Mouse (Mus musculus) gastrocnemius, postnatal 10 days (tissue): Measurements from ENCODE around the gene Cd3g. TPM values are rescaled to one million over a fixed set of nuclear protein-coding genes. Genes with fewer than 3 reads are reported as not detected.
"Not testable (repeated sequence)": the region's sequence is repeated elsewhere in the genome, so short reads cannot be mapped to it uniquely, and the experiment has no call there.

ENCODE experiments used
- DNase-seq: peaks from one replicate; pipeline ENCODE4 v3.0.0; 2021; ENCODE audit warnings: mixed read lengths
- total RNA-seq, 2 experiments: library from RNA; stranded (reverse); gene quantifications; 2 replicates each; pipeline ENCODE4 v1.2.3; 2021

Gene Cd3g
- total RNA-seq, 2 experiments from 2014 or later, result not detected

DNA sequence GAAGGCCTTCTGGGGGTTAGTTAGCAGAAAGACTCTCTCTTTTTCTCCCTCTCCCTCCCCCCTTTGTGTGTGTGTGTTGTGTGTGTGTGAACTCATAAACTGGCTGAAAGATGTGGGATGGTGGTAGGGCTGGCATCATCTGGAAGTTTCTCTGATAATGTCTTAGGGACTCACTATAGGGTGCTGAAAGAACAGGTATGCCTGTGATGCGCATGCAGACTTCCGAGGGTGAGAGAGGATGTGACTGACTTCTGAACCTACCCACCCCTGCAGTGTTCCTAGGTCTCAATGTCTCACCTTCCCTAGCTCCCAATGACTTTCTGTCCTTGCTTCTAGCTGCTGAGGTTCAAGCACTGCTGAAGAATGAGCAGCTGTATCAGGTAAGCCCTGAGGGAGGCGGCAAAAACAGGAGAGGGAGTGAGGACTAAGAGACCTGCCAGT lies 5.5 kb upstream of the Cd3g start:
- DNase-seq, result no peak

DNA sequence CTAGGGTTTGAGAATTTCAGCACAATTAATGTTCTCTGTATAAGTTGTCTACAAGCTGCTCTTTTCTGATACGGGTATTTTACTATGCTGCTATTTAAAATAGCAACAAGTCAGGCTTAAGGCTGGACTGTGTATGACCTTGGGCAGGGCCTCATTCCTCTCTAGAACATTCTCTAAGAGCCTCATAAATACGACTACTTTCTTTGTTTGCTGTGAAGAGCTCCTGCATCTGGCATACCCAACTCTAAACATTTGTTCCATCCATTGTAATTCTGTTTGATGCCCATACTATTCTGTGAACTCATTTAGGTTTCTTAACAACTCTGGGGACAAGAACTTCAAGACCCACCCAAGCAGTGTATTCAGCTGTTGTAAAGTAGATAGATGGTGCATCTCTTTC lies 2.8 kb upstream of the Cd3g start:
- no peak for DNase-seq

DNA sequence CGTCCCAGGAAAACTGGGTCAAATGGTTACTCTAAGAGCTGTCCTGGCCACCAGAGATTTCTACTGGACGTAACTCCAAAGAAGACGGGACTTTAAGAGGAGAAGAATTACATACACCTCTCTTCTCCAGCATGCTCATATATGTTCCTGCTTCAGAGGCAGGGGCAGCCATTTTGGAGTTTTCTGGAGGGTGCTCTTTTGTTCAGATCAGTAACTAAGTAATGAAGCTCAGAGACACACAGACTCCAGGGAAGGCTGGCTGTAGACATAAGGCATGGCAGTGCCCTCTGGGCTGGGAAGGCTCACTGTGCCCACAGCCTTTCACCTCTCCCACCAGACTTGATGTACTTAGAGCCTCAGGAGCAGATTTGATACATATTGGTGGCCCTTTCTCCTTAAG lies 2.3 kb upstream of the Cd3g start:
- no peak for DNase-seq

DNA sequence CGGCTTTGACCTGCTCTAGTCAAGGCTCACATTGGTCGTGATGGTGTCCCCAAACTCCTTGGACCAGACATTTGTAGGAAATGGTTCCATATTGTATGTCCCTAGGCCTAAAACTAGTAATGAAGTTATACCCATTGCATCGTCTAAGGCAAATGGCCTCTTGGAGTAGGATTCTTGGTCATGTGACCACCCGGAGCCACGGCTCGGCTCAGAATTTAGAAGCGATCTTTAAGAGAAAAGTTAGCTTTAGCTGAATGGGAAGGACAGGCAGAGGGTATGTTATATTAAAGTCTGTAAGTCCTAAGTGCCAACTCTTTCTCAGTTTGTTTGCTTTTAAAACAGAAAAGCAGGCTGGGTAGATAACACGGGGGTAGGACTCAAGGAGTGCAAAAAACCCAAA lies 1.9 kb upstream of the Cd3g start:
- no peak for DNase-seq

DNA sequence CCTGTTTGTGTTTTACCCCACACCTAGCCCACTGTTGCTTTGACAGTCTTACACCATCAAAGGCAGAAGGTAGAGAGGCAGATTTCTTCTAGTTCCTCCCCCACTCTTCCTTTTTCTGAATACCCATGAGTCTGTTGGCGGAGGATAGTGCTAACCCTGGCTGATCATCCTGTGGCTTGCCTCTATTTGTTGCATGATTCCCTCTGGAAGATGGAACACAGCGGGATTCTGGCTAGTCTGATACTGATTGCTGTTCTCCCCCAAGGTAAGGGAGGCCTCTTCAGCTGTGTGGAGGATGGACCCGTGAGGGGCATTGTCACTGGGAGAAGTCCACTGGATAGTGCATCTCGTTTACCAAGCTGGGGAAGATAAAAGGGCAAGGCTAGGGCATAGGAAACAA lies 1.4 kb upstream of the Cd3g start, which contains the start of gene Cd3d:
Cd3d (plus strand) TSS at position 111 of the 400 bp plus-strand sequence.
- DNase-seq, result no peak

DNA sequence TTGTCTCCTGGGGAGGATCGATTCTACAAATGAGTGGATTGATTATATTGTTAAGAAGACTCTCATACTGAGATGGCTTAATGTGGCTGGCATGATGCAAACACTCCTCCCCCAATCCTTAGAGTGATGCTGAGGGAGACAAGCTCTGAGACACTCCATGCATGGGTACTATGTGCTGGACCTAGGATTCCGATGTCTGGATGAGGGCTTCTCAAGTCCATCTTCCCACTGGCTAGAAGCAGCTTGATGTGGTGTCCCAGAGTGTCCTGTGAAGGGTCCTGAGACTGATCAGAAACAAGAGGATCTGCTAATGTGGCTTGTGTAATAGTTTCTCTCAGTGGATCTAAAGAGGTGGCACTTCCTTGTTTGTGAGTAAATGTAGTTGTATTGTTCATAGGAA lies 873 bp upstream of the Cd3g start:
- no peak for DNase-seq

DNA sequence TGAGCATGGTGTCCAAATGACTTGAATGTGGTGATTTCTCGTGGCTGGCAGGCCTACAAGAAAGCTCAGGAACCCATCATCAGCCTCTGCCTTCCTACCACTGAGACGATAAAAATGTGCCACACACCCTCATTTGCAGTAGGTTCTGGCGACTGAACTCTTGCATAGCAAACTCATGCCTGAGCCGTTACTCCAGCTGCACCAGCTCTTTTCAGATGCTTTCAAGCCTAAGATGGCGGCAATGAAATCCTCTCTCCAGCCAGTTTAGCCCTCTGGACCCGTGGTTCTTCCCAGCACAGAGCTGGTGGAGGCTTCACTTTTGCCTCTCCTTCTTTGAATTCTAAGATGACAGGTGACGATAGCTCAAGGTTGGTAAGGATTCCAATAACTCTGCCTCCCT lies 425 bp downstream of the Cd3g start:
- DNase-seq, result no peak

DNA sequence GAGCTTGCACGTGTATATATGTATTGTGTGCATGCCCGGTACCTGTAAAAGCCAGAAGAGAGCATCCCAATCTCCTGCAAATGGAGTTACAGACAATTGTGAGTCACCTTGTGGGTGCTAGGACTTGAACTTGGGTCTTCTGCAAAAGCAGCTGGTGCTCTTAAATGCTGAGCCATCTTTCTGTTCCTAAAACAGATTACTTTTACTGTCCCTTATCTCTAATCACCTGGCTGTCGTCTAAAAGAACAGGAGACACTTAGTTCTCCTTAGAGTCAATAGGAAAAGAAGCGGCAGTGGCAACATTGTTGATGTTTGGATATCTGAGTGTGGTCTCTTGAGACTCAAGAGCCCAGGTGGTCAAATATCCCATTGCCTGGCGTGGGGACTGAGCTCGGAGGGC lies 2.4 kb downstream of the Cd3g start:
- DNase-seq, result no peak

DNA sequence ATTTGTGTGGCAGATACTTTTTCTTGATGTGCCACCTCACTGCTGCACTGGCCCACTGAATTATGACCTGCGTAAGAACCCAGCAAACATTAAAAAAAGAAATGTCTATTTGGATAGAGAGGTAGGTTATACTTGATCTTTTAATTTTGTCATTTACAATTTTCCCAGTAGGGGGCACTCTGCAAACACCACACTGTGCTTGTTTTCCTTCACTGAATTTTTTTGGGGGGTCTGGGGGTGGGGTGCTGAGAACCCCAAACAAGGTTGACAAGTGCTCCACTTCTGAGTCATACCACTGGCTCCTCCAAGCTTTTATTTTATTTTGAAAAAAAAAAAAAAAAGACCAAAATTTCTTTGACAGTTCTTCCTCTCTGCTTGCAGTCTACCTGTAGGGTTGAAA lies 10.8 kb downstream of the Cd3g start:
- no peak for DNase-seq

DNA sequence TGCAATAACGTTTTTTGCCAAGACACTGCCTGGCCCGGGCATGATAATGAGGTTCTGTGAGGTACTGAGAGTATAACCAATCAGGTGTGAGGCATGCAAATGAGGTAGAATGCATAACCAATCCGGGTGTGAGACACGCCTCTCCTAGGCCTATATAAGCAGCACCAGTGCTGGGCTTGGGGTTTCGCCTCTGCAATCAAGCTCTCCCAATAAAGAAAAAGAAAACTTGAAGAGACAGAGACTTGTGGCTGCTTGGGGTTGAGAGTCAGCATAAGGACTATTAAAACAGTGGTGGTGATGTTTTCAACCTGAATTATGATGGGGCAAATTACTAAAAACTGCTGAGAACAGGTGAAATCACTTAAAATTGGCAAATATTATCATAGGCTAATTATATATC lies 12.5 kb downstream of the Cd3g start:
- not testable (repeated sequence) for DNase-seq

DNA sequence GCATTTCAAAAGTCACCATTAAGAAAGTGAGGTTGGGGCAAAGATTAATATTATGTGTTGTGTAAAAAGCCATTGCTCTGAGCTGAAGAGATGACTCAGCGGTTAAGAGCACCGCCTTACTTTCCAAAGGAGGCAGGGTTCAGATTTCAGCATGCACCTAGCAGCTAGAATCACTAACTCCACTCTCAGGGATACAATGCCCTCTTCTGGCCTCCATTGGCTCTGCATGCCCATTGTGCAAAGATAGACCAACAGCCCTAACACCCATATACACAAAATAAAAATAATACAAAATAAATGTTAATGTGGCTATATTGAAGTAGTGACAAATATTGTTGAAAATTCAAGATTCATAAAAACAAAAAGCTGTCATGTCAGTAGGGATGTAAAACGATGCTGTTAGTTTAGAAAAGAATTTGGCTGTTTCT lies 13.4 kb downstream of the Cd3g start:
- DNase-seq, result peak; percentile 63

DNA sequence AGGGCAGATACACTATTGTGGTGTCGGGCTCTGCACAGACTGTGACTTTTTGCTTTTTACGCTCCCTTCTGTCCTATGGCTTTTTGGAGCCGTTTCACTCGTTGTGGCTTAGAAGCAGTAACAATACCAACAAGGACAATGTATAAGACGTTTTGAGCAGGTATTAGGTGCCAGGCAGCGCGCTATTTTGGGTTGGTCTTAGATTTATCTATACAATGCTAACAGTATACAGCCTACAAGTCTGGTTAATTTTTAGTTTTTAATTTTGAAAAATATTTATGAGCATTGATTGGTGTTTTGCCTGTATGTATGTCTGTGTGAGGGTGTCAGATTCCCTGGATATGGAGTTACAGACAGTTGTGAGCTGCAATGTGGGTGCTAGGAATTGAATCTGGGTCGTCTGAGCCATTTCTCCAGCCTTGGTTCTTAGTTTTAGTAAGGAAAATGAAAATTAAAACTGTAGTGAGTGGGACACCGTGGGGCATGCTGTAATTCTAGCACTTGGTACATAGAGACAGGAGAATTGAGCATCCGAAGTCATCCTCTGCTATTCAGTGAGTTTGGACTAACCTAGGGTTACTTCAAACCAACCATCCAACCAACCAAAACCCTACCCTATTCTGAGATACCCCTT lies 14.3 kb downstream of the Cd3g start:
- no peak for DNase-seq

DNA sequence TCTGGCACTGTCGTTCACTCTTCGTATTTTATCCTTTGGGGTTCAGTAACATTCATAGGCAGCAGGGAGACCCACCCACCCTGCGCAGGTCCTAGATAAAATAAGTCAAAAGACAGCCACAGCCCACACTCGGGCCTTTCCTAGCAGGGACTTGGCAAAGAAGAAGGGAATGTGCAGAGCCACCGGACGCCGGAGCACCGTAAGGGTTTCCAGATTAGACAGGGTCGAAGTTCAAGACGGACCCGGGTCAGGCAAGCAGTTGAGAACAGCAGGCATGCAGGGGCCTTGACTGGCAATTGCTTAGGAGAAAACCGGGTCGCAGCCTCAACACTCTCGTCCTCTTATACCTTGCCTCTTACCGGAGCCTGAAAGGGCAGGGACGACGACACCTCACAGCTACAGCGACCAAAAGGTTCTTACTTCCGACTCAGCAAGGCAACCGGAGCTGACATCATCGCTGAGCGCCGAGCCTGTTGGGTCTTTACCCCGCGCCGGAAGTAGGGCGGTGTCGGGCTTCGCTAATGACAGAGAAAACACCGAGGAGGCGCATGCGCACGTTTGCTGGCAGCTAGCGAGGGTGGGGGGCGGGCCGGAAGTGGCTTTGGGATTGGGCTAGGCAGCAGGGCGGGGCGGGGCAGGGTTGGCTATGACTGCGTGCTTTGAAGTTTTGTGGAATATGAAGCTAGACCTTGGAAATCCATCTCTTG lies 15.0 kb downstream of the Cd3g start, which contains the start of gene Ube4a:
Ube4a (minus strand) TSS at position 475 of the 707 bp plus-strand sequence.
- peak; percentile 99 for DNase-seq

DNA sequence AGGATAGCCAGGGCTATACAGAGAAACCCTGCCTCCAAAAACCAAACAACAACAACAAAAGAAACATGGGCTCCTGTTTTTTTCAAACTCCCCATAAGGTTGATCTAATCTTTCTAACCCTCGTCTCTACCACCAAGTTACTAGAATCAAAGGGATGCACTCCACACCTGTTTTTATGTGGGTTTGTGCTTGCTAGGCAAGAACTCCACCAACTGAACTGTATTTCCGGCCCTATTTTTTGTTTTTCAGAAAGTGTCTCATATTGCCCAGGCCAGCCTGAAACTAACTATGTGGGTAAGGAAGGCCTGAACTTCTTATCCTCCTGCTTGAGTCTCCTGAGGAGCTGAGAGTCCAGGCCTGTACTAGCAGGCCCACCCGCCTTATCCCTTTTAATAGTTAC lies 25.8 kb downstream of the Cd3g start:
- DNase-seq, result no peak

DNA sequence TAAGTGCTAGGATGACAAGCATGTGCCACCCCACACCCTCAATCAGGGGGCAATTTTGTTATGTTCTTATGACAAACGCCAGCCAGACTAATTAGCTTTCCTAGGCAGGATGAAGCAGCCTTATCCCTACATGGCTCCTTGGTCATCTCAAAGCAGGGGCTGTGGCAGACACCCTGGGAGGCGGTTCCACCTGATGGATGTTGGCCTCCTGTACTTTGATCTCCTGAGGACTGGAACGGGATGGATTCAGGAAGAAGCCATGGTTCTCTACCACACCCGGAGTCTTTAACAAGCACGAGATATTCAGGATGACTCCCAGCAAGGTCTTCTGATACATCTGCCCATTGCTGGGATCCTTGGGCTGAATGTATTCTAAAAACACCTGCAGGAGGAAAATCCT lies 32.4 kb downstream of the Cd3g start:
- no peak for DNase-seq

DNA sequence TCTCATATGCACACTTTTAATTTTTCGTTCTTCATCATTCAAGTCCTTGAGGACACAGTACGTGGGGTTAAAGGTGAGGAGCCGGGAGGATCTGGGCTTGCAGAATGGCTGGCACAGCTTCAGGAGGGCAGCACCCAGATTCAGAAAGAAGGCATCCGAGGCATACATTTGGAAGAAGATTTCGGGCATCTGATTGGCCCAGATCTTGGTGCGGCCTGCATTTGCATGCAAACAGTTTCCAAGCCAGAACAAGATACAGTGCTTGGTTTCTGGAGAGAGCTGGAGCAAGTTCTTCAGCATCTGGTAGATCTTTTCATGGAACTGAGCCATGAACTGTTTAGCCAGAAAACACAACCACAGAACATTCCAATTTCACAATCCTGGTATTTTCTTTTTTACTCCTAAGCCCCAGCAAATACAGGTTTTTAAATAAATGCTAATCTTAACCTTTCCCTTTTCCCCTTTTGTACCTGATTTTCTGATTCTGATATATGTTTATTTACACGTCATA lies 34.0 kb downstream of the Cd3g start:
- no peak for DNase-seq

DNA sequence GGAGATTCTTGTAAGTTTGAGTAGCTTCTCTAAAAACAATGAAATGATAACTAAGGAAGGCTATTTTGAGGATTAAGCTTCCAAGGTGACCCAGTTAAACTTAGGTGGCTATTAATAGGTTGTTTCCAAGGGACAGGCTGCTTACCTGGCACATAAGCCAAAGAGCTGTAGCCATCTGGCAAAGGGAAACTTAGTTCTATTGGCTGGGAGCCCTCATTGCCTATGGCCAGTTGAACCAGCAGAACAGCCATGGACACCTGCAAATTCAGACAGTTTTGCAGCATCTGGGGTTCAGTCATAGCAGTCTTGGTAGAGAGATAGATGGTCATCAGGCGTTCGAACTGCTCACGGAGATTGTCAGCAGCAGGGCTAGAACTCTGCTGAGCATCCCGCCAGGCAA lies 37.8 kb downstream of the Cd3g start:
- DNase-seq, result no peak

DNA sequence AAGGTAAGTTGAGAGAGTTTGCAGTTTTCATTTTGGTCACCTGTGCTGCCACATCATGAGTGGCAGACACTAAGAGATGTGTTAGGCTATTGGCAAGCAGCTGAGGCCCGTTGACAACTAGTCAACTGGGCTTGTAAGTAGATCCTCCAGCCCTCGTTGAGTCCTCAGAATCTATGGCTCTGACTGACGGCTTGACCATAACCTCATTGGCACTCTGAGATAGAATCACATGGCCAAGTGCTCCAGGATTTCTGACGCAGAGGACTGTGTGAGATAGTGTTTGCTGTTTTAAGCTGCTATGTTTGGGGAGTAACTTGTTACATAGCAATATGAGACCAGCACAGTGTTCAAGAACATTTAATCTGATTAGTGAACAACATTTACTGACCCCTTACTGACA lies 38.5 kb downstream of the Cd3g start:
- DNase-seq, result no peak

DNA sequence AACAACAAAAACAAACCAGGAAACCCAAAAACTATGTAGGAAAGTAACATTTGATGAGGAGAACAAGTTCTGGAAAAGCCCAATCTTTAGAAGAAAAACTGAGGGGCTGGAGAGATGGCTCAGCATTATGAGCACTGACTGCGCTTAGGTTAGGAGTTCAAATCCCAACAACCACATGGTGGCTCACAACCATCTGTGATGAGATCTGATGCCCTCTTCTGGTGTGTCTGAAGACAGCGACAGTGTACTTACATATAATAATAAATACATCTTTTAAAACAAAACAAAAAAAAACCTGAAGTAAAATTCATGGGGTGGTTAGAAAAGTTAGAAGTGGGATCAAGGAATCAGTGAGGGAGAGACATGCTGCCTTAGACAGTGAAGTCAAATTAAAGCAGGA lies 58.7 kb downstream of the Cd3g start:
- no peak for DNase-seq

DNA sequence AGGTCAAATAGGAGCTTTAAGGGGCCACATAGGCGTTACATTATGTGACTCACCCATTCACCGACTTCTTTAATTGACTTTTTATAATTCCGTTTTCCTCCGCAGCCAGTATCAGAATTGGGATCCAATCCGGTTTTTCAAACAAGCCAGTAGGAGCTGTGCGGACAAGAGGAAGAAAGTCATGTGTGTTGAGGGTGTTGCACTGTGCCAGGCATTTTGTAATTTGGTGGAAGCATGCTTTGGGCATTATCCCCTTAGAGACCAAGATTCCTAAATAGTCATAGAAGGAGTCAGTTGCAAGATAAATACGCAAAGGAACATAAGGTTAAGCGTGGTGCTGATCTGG lies 59.1 kb downstream of the Cd3g start:
- DNase-seq, result no peak

DNA sequence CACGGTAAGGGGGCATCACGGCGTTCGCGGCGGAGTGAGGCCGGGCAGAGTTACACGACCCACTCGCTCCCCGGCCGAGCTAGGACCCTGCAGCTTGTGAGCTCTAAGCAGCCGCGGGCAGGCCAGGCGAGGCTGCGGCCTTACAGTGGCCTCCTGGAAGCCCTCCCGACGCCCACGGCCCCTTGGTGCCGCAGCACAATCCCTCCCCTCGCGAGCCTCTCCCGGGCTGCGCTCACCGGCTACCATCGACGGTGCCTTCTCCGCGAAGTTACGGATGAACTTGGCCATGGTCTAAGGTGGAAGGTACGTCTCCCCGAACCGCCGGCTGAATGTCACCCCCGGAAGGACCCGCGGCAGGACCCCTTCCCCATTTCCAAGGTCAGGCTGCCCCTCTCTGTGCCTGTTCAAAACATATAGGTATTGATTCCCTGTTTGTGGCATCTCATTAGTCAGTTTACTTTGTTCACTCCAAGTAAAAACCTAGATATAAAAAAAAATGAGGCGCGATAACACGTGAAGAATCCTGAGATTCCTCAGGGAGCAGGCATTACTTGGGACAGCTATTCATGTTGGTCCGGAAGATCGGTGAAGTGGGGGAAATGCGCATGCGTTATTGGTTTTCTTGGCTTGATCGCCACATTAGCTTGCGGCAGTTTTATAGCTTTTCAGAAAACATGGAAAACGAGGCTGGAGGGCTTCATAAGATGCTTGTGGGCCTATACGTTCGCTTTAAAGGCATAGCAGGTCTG lies 59.7 kb downstream of the Cd3g start, which contains the start of gene Atp5l:
Atp5l (minus strand) TSS at position 369 of the 749 bp plus-strand sequence.
- peak; percentile 69 for DNase-seq

DNA sequence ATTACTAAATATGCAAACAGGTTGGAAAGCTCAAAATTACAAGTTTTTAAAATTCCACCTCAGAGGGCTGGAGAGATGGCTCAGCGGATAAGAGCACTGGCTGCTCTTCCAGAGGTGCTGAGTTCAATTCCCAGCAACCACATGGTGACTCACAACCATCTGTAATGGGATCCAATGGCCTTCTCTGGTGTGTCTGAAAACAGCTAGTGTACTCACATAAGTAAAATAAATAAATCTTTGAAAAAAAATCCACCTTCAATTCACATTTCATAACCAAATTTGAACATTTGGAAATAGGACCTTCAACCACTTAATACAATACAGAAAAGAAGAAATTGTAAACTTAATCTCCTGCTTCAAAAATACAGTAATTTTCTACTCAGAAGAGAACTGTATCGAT lies 60.6 kb downstream of the Cd3g start:
- DNase-seq, result no peak
